Mouse (Mus musculus) midbrain, embryonic 13.5 days (tissue): ENCODE results near the gene Il4ra. TPM values are rescaled to one million over a fixed set of nuclear protein-coding genes. Genes with fewer than 3 reads are reported as not detected.

Experiments used
- ATAC-seq: fragments of 200-750 bp; cut with Nextera tagmentation; 2 replicates; pipeline ENCODE4 v1.8.0; 2017; ENCODE audit warnings: mild to moderate bottlenecking, moderate TSS enrichment, moderate library complexity
- H3K27ac ChIP-seq: fragments of 300-500 bp; sonication (generic); 2 replicates; pipeline ENCODE4 v1.5.1; 2015; ENCODE audit warnings: inconsistent platforms, mild to moderate bottlenecking, moderate library complexity
- H3K27me3 ChIP-seq: fragments of 300-500 bp; sonication (generic); 2 replicates; pipeline ENCODE4 v1.6.1; 2015; ENCODE audit warnings: mild to moderate bottlenecking, inconsistent platforms
- H3K36me3 ChIP-seq: fragments of 300-500 bp; sonication (generic); 2 replicates; pipeline ENCODE4 v1.6.1; 2015; ENCODE audit warnings: mild to moderate bottlenecking, inconsistent platforms
- H3K4me1 ChIP-seq: fragments of 300-500 bp; sonication (generic); replicated peaks from 2 replicates; pipeline ENCODE4 v1.6.1; 2015; ENCODE audit warnings: inconsistent platforms
- H3K4me2 ChIP-seq: fragments of 300-500 bp; sonication (generic); replicated peaks from 2 replicates; pipeline ENCODE4 v1.6.1; 2015; ENCODE audit warnings: moderate library complexity, mild to moderate bottlenecking, inconsistent platforms
- H3K4me3 ChIP-seq: fragments of 300-500 bp; sonication (generic); replicated peaks from 2 replicates; pipeline ENCODE4 v1.5.1; 2015; ENCODE audit warnings: mild to moderate bottlenecking, inconsistent platforms
- H3K9ac ChIP-seq: fragments of 300-500 bp; sonication (generic); replicated peaks from 2 replicates; pipeline ENCODE4 v1.6.1; 2015; ENCODE audit warnings: mild to moderate bottlenecking, inconsistent platforms
- H3K9me3 ChIP-seq: fragments of 300-500 bp; sonication (generic); 2 replicates; pipeline ENCODE4 v1.6.1; 2016; ENCODE audit warnings: mild to moderate bottlenecking, inconsistent platforms
- WGBS: fragments of 180-500 bp; shearing (Covaris S2); methylation state at CpG from one replicate; pipeline ENCODE4 v1.1.7; 2015; 5-methylcytosine and 5-hydroxymethylcytosine counted together
- polyA plus RNA-seq: library from polyadenylated mRNA; unstranded; fragments of >200 nt; fragmentation: Nextera tagmentation; extraction: Ambion mirVana; gene quantifications from 2 replicates; pipeline ENCODE4 v1.2.1, GENCODE M21; 2015

Gene Il4ra
- polyA plus RNA-seq, 1 experiment from 2014 or later = 3.0 TPM

GRCm38 (mm10) chr7:125562413-125562812 is 10.5 kb downstream of the Il4ra start:
- no peak overlapping the region for H3K27ac ChIP-seq
- no peaks in the 10 kb centered on the region for H3K27me3 ChIP-seq
- no peaks in the 10 kb centered on the region for H3K4me1 ChIP-seq
- no peak overlapping the region for H3K4me2 ChIP-seq
- H3K9me3 ChIP-seq = no peaks in the 10 kb centered on the region
- no peaks in the 10 kb centered on the region for H3K36me3 ChIP-seq
- 76% methylated on average over 4 of the region's 4 CpGs for WGBS
- no peak overlapping the region for H3K9ac ChIP-seq
- H3K4me3 ChIP-seq = no peak overlapping the region
- ATAC-seq = no peak

DNA sequence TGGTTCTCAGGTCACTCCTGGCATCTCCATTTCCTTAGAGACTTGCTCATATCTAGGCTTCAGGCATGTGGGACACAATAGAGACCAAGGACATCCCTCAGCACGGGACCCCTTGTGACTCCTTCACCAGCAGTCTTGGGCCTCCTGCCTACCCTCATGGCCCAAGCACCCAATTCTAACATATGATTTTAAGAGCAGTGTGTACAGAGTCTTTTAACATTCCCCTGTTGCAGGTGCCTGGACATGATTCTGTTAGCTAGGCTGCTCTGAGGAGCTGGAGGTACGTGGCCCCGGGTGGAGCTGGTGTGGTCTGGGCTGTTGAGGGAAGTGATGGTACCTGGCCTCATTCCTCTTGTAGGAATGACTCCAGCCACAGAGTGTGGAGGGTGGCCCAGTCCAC is 11.2 kb downstream of the Il4ra start:
- WGBS = 88% methylated on average over 3 of the region's 3 CpGs
- no peak overlapping the region for H3K4me3 ChIP-seq
- H3K4me2 ChIP-seq = no peak overlapping the region
- no peak overlapping the region for H3K27ac ChIP-seq
- no peaks in the 10 kb centered on the region for H3K36me3 ChIP-seq
- H3K9me3 ChIP-seq = no peaks in the 10 kb centered on the region
- H3K9ac ChIP-seq = no peak overlapping the region
- H3K4me1 ChIP-seq = no peaks in the 10 kb centered on the region
- no peak for ATAC-seq
- no peaks in the 10 kb centered on the region for H3K27me3 ChIP-seq

- Histone ChIP-seq H3K36me3 (no peaks in the 10 kb centered on the region), H3K9ac (no peak overlapping the region), H3K9me3 (no peaks in the 10 kb centered on the region), H3K4me3 (no peak overlapping the region), H3K27ac (no peak overlapping the region), H3K4me1 (no peaks in the 10 kb centered on the region), H3K27me3 (no peaks in the 10 kb centered on the region), H3K4me2 (no peak overlapping the region)
- WGBS = 68% methylated on average over 11 of the region's 11 CpGs
- ATAC-seq = no peak
These were observed 12.6 kb downstream of the Il4ra start for GRCm38 (mm10) chr7:125564316-125565024.

- Histone ChIP-seq H3K9ac (no peak overlapping the region), H3K36me3 (no peaks in the 10 kb centered on the region), H3K9me3 (no peaks in the 10 kb centered on the region), H3K4me2 (no peak overlapping the region), H3K27ac (no peak overlapping the region), H3K27me3 (no peaks in the 10 kb centered on the region), H3K4me3 (no peak overlapping the region), H3K4me1 (no peaks in the 10 kb centered on the region)
- no peak for ATAC-seq
- 68% methylated on average over 12 of the region's 12 CpGs for WGBS
These were observed 13.8 kb downstream of the Il4ra start for GRCm38 (mm10) chr7:125565516-125566285.

GRCm38 (mm10) chr7:125566420-125566819 is 14.5 kb downstream of the Il4ra start:
- no peaks in the 10 kb centered on the region for H3K36me3 ChIP-seq
- no peak overlapping the region for H3K4me3 ChIP-seq
- H3K9me3 ChIP-seq = no peaks in the 10 kb centered on the region
- no peak overlapping the region for H3K4me2 ChIP-seq
- ATAC-seq = no peak
- H3K9ac ChIP-seq = no peak overlapping the region
- H3K27me3 ChIP-seq = no peaks in the 10 kb centered on the region
- no peak overlapping the region for H3K27ac ChIP-seq
- H3K4me1 ChIP-seq = no peaks in the 10 kb centered on the region
- whole genome bisulfite sequencing = 84% methylated on average over 2 of the region's 2 CpGs

- ATAC-seq = no peak
These were observed 17.0 kb downstream of the Il4ra start for GRCm38 (mm10) chr7:125568888-125569287.

GRCm38 (mm10) chr7:125571891-125572290 is 20.0 kb downstream of the Il4ra start:
- ATAC-seq = peak; percentile 29; the same call in 1 of the 2 replicates
- Histone ChIP-seq H3K36me3 (no peaks in the 10 kb centered on the region), H3K4me2 (peak overlapping the region; percentile 2), H3K4me1 (peaks cover 14% of the 10 kb centered on the region; the same call in 1 of the 2 replicates), H3K27me3 (no peaks in the 10 kb centered on the region), H3K9ac (0 out of 2 replicates have a peak overlapping the region, but pooled peaks have one; percentile 45), H3K9me3 (no peaks in the 10 kb centered on the region), H3K4me3 (no peak overlapping the region), H3K27ac (peak overlapping the region; percentile 63)
- 70% methylated on average over 19 of the region's 19 CpGs for WGBS

More at GRCm38 (mm10) chr7:125568888-125569287, 17.0 kb downstream of the Il4ra start:
- Histone ChIP-seq H3K4me1 (peaks cover 11% of the 10 kb centered on the region; the same call in 1 of the 2 replicates), H3K9ac (no peak overlapping the region), H3K36me3 (no peaks in the 10 kb centered on the region), H3K4me3 (no peak overlapping the region), H3K27me3 (no peaks in the 10 kb centered on the region), H3K27ac (no peak overlapping the region), H3K9me3 (no peaks in the 10 kb centered on the region), H3K4me2 (no peak overlapping the region)
- 85% methylated on average over 8 of the region's 8 CpGs for whole genome bisulfite sequencing

DNA sequence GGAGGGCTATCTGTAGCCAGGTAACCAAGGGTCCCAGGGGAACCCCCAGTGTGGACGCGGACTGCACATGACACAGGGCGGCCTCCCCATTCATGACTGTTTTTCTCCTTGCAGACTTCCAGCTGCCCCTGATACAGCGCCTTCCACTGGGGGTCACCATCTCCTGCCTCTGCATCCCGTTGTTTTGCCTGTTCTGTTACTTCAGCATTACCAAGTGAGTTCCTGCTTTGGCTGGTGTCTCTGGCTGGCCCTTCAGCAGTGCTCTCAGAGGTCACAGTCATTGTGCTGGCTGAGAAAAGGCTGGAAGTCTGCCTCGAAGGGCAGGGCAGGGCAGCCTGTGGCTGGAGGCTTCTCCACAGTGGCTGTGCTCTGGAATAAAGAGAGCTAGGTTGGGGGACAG is 20.8 kb downstream of the Il4ra start:
- ATAC-seq = no peak
- WGBS = 81% methylated on average over 6 of the region's 6 CpGs

DNA sequence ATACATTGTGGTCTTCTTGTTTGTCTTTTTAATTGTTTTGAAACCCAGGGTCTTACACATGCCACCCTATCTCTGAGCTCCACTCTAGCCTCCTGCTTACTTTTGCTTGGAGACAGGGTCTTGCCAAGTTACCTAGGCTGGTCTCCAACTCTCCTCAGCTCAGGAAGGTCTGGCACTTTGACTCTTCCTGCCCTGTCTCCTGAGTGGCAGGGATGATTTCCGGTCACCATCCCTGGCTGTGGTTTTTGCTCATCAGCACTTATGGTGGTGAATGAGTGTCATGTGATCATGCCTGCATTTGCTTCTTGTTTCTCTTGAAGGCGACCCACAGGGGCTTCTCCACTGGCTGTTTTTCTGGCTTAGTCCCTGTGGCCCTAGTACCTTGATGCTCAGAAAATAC is 21.9 kb downstream of the Il4ra start:
- Histone ChIP-seq H3K27me3 (no peaks in the 10 kb centered on the region), H3K9me3 (no peaks in the 10 kb centered on the region), H3K4me3 (no peak overlapping the region), H3K27ac (no peak overlapping the region), H3K36me3 (no peaks in the 10 kb centered on the region), H3K4me2 (no peak overlapping the region), H3K9ac (no peak overlapping the region), H3K4me1 (peaks cover 18% of the 10 kb centered on the region; the same call in 1 of the 2 replicates)
- WGBS = 91% methylated on average over 2 of the region's 2 CpGs
- ATAC-seq = no peak

More for the DNA sequence above, 20.8 kb downstream of the Il4ra start:
- Histone ChIP-seq H3K4me2 (no peak overlapping the region), H3K9ac (no peak overlapping the region), H3K36me3 (no peaks in the 10 kb centered on the region), H3K4me1 (peaks cover 18% of the 10 kb centered on the region; the same call in 1 of the 2 replicates), H3K27ac (peak overlapping the region; percentile 63; the same call in 1 of the 2 replicates), H3K4me3 (no peak overlapping the region), H3K9me3 (no peaks in the 10 kb centered on the region), H3K27me3 (no peaks in the 10 kb centered on the region)

- H3K9ac ChIP-seq = no peak overlapping the region
- no peak overlapping the region for H3K4me3 ChIP-seq
- 90% methylated on average over 3 of the region's 3 CpGs for WGBS
- ATAC-seq = no peak
- peaks cover 18% of the 10 kb centered on the region; the same call in 1 of the 2 replicates for H3K4me1 ChIP-seq
- no peaks in the 10 kb centered on the region for H3K27me3 ChIP-seq
- H3K9me3 ChIP-seq = no peaks in the 10 kb centered on the region
- H3K4me2 ChIP-seq = no peak overlapping the region
- no peak overlapping the region for H3K27ac ChIP-seq
- H3K36me3 ChIP-seq = no peaks in the 10 kb centered on the region
These were observed 22.9 kb downstream of the Il4ra start for GRCm38 (mm10) chr7:125574832-125575231.

- WGBS = 88% methylated on average over 16 of the region's 16 CpGs
- Histone ChIP-seq H3K9ac (no peak overlapping the region), H3K27ac (no peak overlapping the region), H3K9me3 (no peaks in the 10 kb centered on the region), H3K27me3 (no peaks in the 10 kb centered on the region), H3K4me1 (peaks cover 24% of the 10 kb centered on the region), H3K36me3 (no peaks in the 10 kb centered on the region), H3K4me3 (no peak overlapping the region), H3K4me2 (no peak overlapping the region)
- ATAC-seq = no peak
These were observed 24.0 kb downstream of the Il4ra start for GRCm38 (mm10) chr7:125575738-125576540.

GRCm38 (mm10) chr7:125576982-125577381 is 25.1 kb downstream of the Il4ra start:
- Histone ChIP-seq H3K27me3 (no peaks in the 10 kb centered on the region), H3K9me3 (no peaks in the 10 kb centered on the region), H3K9ac (no peak overlapping the region), H3K27ac (no peak overlapping the region), H3K36me3 (no peaks in the 10 kb centered on the region), H3K4me2 (no peak overlapping the region), H3K4me1 (peaks cover 24% of the 10 kb centered on the region), H3K4me3 (no peak overlapping the region)
- no peak for ATAC-seq
- WGBS = 76% methylated on average over 7 of the region's 7 CpGs
